Mouse (Mus musculus): ENCODE data around the gene Serpina6.

The Serpina6 gene

DNA sequence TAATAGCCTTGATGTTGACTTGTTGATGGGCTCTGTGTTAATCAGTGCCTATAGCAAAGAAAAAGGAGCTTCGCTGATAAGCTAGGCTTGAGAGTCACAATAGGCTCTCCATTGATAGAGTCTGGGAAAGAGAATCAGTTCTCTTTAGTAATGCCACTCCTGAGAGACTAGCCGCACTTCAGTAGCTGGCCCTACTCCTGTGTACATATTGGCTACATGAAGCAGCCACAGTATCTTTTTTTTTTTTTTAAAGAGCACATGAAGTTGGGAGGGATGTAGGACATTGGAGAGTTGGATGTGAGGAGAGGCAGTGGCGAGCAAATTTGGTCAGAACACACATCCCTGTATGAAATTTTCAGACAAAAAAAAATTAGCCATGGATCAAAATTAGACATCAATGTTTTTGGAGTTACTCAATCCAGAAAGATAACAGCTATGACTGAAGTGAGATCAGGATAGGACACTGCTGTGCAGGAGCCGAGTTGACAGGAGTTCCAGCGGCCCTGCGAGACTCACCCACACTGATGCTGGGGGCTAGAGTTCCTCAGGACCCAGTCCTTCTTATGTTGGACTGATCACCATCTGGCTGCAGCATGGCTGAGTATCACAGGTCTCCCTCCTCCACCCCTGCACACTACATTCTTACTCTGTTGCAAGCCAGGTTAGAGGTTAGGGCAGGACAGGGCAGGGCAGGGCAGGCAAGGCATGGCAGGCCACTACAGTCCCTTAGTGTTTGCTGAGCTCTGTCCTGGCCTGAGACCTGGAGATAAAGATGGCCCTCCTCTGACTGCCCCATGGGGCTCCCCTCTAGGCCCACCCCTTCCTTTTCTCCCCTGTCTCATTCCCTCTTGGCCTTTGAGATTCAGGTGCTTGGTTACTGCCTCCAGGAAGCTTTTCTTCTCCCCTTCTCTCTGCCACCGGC, 1.6 kb downstream of the Serpina6 start:
- WGBS, result 87% methylated on average over 7 of the region's 7 CpGs

- WGBS, result 93% methylated on average over 2 of the region's 2 CpGs
These were observed 3.2 kb downstream of the Serpina6 start for GRCm38 (mm10) chr12:103653836-103654235.

GRCm38 (mm10) chr12:103646314-103646713, 10.7 kb downstream of the Serpina6 start:
- WGBS, result 81% methylated on average over 2 of the region's 2 CpGs

- 40% methylated on average over 5 of the region's 5 CpGs for WGBS
These were observed 12.4 kb downstream of the Serpina6 start for GRCm38 (mm10) chr12:103644601-103645000.

GRCm38 (mm10) chr12:103643818-103644217, 13.2 kb downstream of the Serpina6 start:
- WGBS, result 90% methylated on average over 3 of the region's 3 CpGs

GRCm38 (mm10) chr12:103643336-103643735, 13.7 kb downstream of the Serpina6 start:
- WGBS, result 0% methylated on average over 2 of the region's 2 CpGs

GRCm38 (mm10) chr12:103635846-103636245, 21.2 kb downstream of the Serpina6 start:
- WGBS, result 69% methylated on average over 2 of the region's 2 CpGs

DNA sequence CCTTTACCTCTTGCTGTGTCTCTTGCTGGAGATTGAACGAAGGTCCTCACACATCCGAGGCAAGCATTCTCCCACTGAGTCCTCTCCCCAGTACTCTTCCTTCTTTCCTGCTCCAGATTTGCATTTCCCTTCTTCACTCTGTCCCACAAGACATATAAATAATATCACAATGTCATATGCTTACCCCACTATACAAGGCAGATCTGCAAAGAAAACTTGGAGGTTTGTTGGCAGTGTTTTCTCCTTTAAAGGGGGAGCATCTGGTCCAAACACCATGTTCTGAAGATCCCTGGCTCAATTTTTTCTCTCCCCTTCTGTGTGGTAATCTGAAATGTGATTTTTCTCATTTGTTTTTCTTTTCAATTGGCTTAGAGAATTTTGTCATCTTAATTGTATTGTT, 22.6 kb downstream of the Serpina6 start:
- WGBS, result 53% methylated on average over 2 of the region's 2 CpGs

GRCm38 (mm10) chr12:103631203-103631612, 25.8 kb downstream of the Serpina6 start, which contains the start of gene Serpina10:
Gene Serpina10 (minus strand): TSS chr12:103631444.
- 75% methylated on average over 3 of the region's 3 CpGs for WGBS

DNA sequence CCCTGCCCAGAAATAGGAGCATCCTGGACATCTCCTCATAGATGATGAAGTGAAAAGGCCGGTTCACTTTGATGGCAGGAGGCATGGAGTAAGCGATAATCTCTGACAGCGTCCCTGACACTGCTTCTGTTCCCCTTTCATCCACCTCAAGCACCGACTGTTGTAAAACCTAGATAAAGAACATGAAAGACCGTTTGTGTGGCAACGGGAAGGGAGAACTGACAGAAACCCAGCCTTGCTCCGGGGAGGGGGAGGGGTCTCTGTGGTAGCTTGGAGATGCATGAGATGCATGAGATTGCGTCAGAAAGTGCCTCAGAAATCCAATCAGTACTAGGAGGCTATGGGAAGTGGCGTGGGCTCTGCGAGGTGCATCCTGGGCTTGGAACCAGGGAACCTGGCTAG, 40.2 kb downstream of the Serpina6 start:
- 93% methylated on average over 10 of the region's 10 CpGs for WGBS

DNA sequence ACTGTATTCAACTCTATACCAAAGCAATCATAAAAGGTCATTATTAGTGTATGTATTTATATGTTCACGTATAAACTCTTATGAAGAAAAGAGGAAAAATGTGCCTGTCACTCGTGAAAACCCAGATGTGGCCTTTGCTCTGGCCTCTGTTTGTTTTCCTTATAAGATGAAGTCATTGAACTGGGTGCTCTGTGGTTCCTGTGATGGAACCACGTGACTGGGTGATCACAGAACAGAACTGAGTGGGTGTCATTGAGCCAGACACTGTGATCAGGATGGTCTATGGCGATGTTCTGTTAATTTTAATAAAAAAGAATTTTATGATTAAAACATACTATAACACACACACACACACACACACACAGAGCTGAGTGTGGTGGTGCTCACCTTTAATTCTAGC, 41.3 kb downstream of the Serpina6 start:
- WGBS, result 79% methylated on average over 4 of the region's 4 CpGs

- WGBS, result 95% methylated on average over 1 of the region's 1 CpGs
These were observed 41.9 kb downstream of the Serpina6 start for GRCm38 (mm10) chr12:103615141-103615540.

GRCm38 (mm10) chr12:103601839-103602238, 55.2 kb downstream of the Serpina6 start:
- WGBS, result 69% methylated on average over 3 of the region's 3 CpGs

GRCm38 (mm10) chr12:103600364-103600763, 56.6 kb downstream of the Serpina6 start:
- WGBS, result 58% methylated on average over 3 of the region's 3 CpGs

DNA sequence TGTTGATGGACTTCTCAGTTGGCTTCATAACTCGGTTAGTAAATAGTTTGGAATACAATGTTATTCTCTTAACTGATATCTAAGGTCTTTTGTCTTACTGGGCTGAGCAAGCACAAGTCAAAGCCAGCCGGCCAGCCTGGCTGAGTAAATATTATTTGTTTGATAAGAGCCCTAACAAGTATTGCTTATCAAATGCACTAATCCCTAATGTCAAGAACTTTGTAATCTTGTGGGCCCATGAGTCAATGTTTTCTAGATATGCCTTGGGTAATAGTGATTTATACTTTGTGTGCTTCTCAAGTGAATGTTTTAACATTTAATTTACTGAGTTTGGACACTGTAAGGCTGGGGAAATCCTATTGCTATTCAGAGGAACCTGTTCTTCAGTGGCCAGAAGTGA, 58.6 kb downstream of the Serpina6 start:
- 73% methylated on average over 2 of the region's 2 CpGs for WGBS

All from cerebral cortex, adult 2 months (tissue).